Mouse (Mus musculus): ENCODE measurements around the gene Kctd10. TPM values are rescaled to one million over a fixed set of nuclear protein-coding genes. Genes with fewer than 3 reads are reported as not detected.

Kctd10 gene
- polyA plus RNA-seq, 1 experiment from 2014 or later, result 115 TPM

DNA sequence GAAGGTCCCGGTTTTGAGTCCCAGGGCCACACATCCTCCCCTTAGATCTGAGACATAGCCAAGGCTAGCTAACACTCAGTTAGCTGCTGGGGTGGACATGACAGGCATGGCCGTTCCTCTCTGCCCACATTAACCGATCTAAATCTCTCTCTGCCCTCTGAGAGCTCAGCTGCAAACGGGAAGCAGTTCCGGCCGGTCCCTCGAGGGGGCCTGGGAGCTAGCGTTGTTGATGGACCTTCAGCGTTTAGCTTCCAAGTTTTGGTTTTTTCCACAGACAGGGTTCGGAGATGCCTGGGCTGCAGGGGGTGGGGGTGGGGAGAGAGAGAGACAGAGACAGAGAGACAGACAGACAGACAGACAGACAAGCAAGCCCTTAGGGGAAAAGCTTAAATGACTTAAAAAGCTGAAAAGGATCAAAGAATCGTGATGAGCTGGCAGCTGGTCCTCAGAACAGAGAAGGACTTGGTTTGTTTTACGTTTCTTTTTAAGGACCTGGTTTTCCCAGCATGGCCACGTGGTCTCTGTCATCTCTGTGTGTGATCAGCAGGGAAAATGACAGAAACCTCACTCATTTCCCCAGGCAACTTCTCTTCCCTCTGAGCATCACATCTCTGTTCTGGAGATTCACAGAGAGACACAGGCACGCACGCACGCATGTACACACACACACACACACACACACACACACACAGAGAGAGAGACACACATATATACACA lies 56.4 kb downstream of the Kctd10 start:
- Histone ChIP-seq H3K27ac (no peak overlapping the region), H3K4me3 (no peak overlapping the region), H3K4me2 (replicated peaks) (peak overlapping the region; percentile 30), H3K36me3 (no peaks in the 10 kb centered on the region), H3K4me1 (no peaks in the 10 kb centered on the region), H3K27me3 (no peaks in the 10 kb centered on the region), H3K9me3 (no peaks in the 10 kb centered on the region), H3K9ac (0 out of 2 replicates have a peak overlapping the region, but pooled peaks have one; percentile 15)
- no peak for ATAC-seq (ENCODE audit: insufficient number of reproducible peaks, insufficient read depth, low FRiP score, low TSS enrichment)
- WGBS, result 19% methylated on average over 16 of the region's 16 CpGs

DNA sequence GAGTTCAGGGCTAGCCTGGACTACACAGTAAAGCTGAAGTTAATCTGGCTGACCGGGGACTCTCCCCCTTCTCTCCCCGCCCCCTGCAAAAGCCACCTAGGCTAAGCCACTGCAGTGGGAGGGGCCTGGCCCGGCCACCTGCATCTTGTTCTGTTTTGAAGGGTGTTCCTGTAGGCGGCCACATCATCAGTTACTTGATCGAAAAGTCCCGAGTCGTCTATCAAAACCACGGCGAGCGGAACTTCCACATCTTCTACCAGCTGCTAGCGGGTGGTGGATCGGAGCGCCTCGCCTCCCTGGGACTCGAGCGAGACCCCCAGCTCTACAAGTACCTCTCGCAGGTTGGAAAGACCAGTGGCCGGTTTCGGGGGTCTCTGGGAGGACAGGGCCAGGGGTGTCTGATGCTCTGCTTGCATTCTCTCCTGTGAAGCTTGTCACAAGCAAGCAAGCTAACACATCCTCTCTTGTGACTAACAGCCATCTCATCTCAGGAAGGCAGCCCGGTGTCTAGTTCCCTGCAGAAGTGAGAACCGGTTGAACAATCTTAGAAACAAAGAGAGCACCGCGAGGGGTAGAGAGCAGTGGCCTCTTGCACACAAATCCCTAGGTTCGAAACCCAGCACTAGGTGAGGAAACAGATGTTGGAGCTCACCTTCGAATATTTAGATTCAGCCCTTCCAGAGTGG lies 57.1 kb downstream of the Kctd10 start:
- Histone ChIP-seq H3K36me3 (no peaks in the 10 kb centered on the region), H3K9ac (no peak overlapping the region), H3K9me3 (no peaks in the 10 kb centered on the region), H3K27me3 (no peaks in the 10 kb centered on the region), H3K4me2 (replicated peaks) (no peak overlapping the region), H3K4me1 (no peaks in the 10 kb centered on the region), H3K4me3 (no peak overlapping the region), H3K27ac (no peak overlapping the region)
- whole genome bisulfite sequencing, result 57% methylated on average over 25 of the region's 25 CpGs
- no peak for ATAC-seq (ENCODE audit: insufficient number of reproducible peaks, insufficient read depth, low FRiP score, low TSS enrichment)

Small RNA genes lying within 50 kb of the gene (microRNA-seq; reads per million reads assigned to microRNA genes)
- not detected for gene Mir7027

Other genes with a start within 250 kb of the Kctd10 start
- 3.4 and 6.3 TPM in 2 replicates for gene Acacb, start 234.0 kb downstream of the Kctd10 start, polyA plus RNA-seq (2016; fragmentation: Nextera tagmentation; extraction: Ambion mirVana)
- 1.7 and 2.2 TPM in 2 replicates for gene Foxn4, start 106.7 kb downstream of the Kctd10 start, polyA plus RNA-seq (2016; fragmentation: Nextera tagmentation; extraction: Ambion mirVana)
- gene Myo1h, start 91.3 kb downstream of the Kctd10 start, polyA plus RNA-seq (2016; fragmentation: Nextera tagmentation; extraction: Ambion mirVana), result 1.7 and 1.9 TPM in 2 replicates
- 50.4 and 50.7 TPM in 2 replicates for gene Ube3b, start 99 bp upstream of the Kctd10 start, polyA plus RNA-seq (2016; fragmentation: Nextera tagmentation; extraction: Ambion mirVana)
- gene Mmab, start 63.6 kb upstream of the Kctd10 start, polyA plus RNA-seq (2016; fragmentation: Nextera tagmentation; extraction: Ambion mirVana), result 38.1 and 38.5 TPM in 2 replicates
- 51.7 and 54.0 TPM in 2 replicates for gene Mvk, start 63.8 kb upstream of the Kctd10 start, polyA plus RNA-seq (2016; fragmentation: Nextera tagmentation; extraction: Ambion mirVana)
- gene Fam222a, start 187.5 kb upstream of the Kctd10 start, polyA plus RNA-seq (2016; fragmentation: Nextera tagmentation; extraction: Ambion mirVana), result 2.9 and 3.4 TPM in 2 replicates

All from embryonic facial prominence, embryonic 12.5 days (tissue).